Mouse (Mus musculus) limb, embryonic 14.5 days (tissue): Measurements from ENCODE around the gene Ppp1r9b. TPM values are rescaled to one million over a fixed set of nuclear protein-coding genes. Genes with fewer than 3 reads are reported as not detected.

Source experiments
- ATAC-seq: fragments of 200-750 bp; cut with Nextera tagmentation; 2 replicates; pipeline ENCODE4 v1.8.0; 2017; ENCODE audit warnings: low read depth, moderate number of reproducible peaks, moderate TSS enrichment; ENCODE audit not compliant: low FRiP score
- DNase-seq: peaks from one replicate; pipeline ENCODE4 v3.0.0-alpha.2; 2015; ENCODE audit warnings: low spot score
- H3K27ac ChIP-seq: fragments of 300-500 bp; sonication (generic); replicated peaks from 2 replicates; pipeline ENCODE4 v1.5.1; 2014; ENCODE audit warnings: low read depth, mild to moderate bottlenecking, low read length, moderate library complexity, mixed read lengths
- H3K27me3 ChIP-seq: fragments of 300-500 bp; sonication (generic); 2 replicates; pipeline ENCODE4 v1.6.1; 2014; ENCODE audit warnings: low read length, mixed read lengths; ENCODE audit not compliant: control insufficient read depth, insufficient read depth
- H3K36me3 ChIP-seq: fragments of 300-500 bp; sonication (generic); 2 replicates; pipeline ENCODE4 v1.6.1; 2014; ENCODE audit warnings: mild to moderate bottlenecking, low read length, moderate library complexity, mixed read lengths; ENCODE audit not compliant: control insufficient read depth, insufficient read depth
- H3K4me1 ChIP-seq: fragments of 300-500 bp; sonication (generic); 2 replicates; pipeline ENCODE4 v1.6.1; 2014; ENCODE audit warnings: antibody characterized with exemption, low read length, mixed read lengths; ENCODE audit not compliant: control insufficient read depth, insufficient read depth
- H3K4me2 ChIP-seq: fragments of 300-500 bp; sonication (generic); replicated peaks from 2 replicates; pipeline ENCODE4 v1.6.1; 2014; ENCODE audit warnings: low read depth, mild to moderate bottlenecking, low read length, moderate library complexity; ENCODE audit not compliant: severe bottlenecking
- H3K4me3 ChIP-seq: fragments of 300-500 bp; sonication (generic); replicated peaks from 2 replicates; pipeline ENCODE4 v1.5.1; 2014; ENCODE audit warnings: low read length
- H3K9ac ChIP-seq: fragments of 300-500 bp; sonication (generic); 2 replicates; pipeline ENCODE4 v1.6.1; 2014; ENCODE audit warnings: mild to moderate bottlenecking, low read depth, low read length, moderate library complexity; ENCODE audit not compliant: severe bottlenecking
- H3K9me3 ChIP-seq: fragments of 300-500 bp; sonication (generic); 2 replicates; pipeline ENCODE4 v1.6.1; 2016; ENCODE audit warnings: low read length; ENCODE audit not compliant: control insufficient read depth
- POLR2A ChIP-seq: fragments of 200-500 bp; IDR thresholded peaks from 2 replicates; pipeline ENCODE4 v1.8.0; 2012; ENCODE audit warnings: inconsistent platforms, mild to moderate bottlenecking, moderate library complexity, borderline replicate concordance; ENCODE audit not compliant: insufficient read depth, insufficient read length; ENCODE audit errors: extremely low read depth
- WGBS: fragments of 180-500 bp; shearing (Covaris S2); extraction: QIAGEN DNeasy Blood & Tissue Kit; methylation state at CpG from one replicate; pipeline ENCODE4 v1.1.7; 2014; 5-methylcytosine and 5-hydroxymethylcytosine counted together
- polyA plus RNA-seq, 2 experiments: library from polyadenylated mRNA; depleted of rRNA in 1 of 2; stranded (reverse) in 1 of 2; unstranded in 1 of 2; fragments of >200 nt; fragmentation: Nextera tagmentation in 1 of 2; extraction: Ambion mirVana in 1 of 2; gene quantifications; 2 replicates each; pipeline versions ENCODE4 v1.2.1 to v1.2.3; 2012 to 2014

Ppp1r9b gene
- polyA plus RNA-seq, 2 experiments = 17.3 to 32.8 TPM

DNA sequence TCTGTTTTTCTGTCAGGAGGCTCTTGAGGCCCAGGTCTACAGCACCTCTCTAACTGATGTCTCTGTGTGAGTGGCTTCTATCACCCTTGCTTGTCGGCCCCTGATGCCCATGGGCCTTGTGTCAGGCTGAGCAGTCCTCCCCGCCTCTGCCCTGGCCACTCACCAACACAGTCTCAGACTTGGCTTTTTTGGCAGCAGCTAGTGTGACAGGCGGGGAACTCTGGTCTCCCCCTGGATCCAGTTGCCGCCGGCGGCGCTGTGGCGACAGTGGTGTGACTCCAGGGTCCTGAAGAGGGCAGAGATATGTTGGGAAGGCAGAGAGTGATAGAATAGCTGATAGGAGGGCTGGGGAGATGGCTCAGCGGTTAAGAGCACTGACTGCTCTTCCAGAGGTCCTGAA is 62.2 kb downstream of the Ppp1r9b start:
- WGBS = 76% methylated on average over 9 of the region's 9 CpGs
- TF ChIP-seq POLR2A = no peak
- Histone ChIP-seq H3K4me3 (no peak overlapping the region), H3K27ac (no peak overlapping the region), H3K27me3 (no peaks in the 10 kb centered on the region), H3K9me3 (no peaks in the 10 kb centered on the region), H3K4me1 (0 out of 2 replicates have a peak, but pooled peaks cover 4% of the 10 kb centered on the region), H3K4me2 (no peak overlapping the region), H3K9ac (no peak overlapping the region), H3K36me3 (no peaks in the 10 kb centered on the region)
- DNase-seq (no peak), ATAC-seq (no peak)

Other genes with a start within 250 kb of the Ppp1r9b start
- 0.08 and 0.26 TPM in 2 replicates for gene Cdc34b, start 249.3 kb upstream of the Ppp1r9b start, polyA plus RNA-seq (2012; rRNA removed)
- not detected in 2 replicates for gene Cdc34b, start 249.3 kb upstream of the Ppp1r9b start, polyA plus RNA-seq (2014; fragmentation: Nextera tagmentation; extraction: Ambion mirVana)
- gene Tmem92, start 208.3 kb upstream of the Ppp1r9b start, polyA plus RNA-seq (2012; rRNA removed) = not detected in 2 replicates
- not detected in 2 replicates for gene Tmem92, start 208.3 kb upstream of the Ppp1r9b start, polyA plus RNA-seq (2014; fragmentation: Nextera tagmentation; extraction: Ambion mirVana)
- 1,421 and 1,570 TPM in 2 replicates for gene Col1a1, start 54.8 kb upstream of the Ppp1r9b start, polyA plus RNA-seq (2012; rRNA removed)
- gene Col1a1, start 54.8 kb upstream of the Ppp1r9b start, polyA plus RNA-seq (2014; fragmentation: Nextera tagmentation; extraction: Ambion mirVana) = 2,528 and 2,873 TPM in 2 replicates
- 0.41 and 0.58 TPM in 2 replicates for gene Hils1, start 23.4 kb upstream of the Ppp1r9b start, polyA plus RNA-seq (2012; rRNA removed)
- 0.29 TPM in 1 of 2 replicates, not detected in the other for gene Hils1, start 23.4 kb upstream of the Ppp1r9b start, polyA plus RNA-seq (2014; fragmentation: Nextera tagmentation; extraction: Ambion mirVana)
- 19.4 and 32.9 TPM in 2 replicates for gene Sgca, start 14.7 kb upstream of the Ppp1r9b start, polyA plus RNA-seq (2012; rRNA removed)
- 9.1 and 10.2 TPM in 2 replicates for gene Sgca, start 14.7 kb upstream of the Ppp1r9b start, polyA plus RNA-seq (2014; fragmentation: Nextera tagmentation; extraction: Ambion mirVana)
- gene Samd14, start 18.8 kb downstream of the Ppp1r9b start, polyA plus RNA-seq (2012; rRNA removed) = 46.0 and 59.7 TPM in 2 replicates
- 25.5 and 31.7 TPM in 2 replicates for gene Samd14, start 18.8 kb downstream of the Ppp1r9b start, polyA plus RNA-seq (2014; fragmentation: Nextera tagmentation; extraction: Ambion mirVana)
- gene Pdk2, start 50.3 kb downstream of the Ppp1r9b start, polyA plus RNA-seq (2012; rRNA removed) = 29.6 and 36.3 TPM in 2 replicates
- 34.9 and 38.8 TPM in 2 replicates for gene Pdk2, start 50.3 kb downstream of the Ppp1r9b start, polyA plus RNA-seq (2014; fragmentation: Nextera tagmentation; extraction: Ambion mirVana)
- 12.7 and 14.3 TPM in 2 replicates for gene Itga3, start 85.8 kb downstream of the Ppp1r9b start, polyA plus RNA-seq (2012; rRNA removed)
- gene Itga3, start 85.8 kb downstream of the Ppp1r9b start, polyA plus RNA-seq (2014; fragmentation: Nextera tagmentation; extraction: Ambion mirVana) = 8.6 and 10.0 TPM in 2 replicates
- gene Dlx3, start 129.1 kb downstream of the Ppp1r9b start, polyA plus RNA-seq (2012; rRNA removed) = 8.3 and 8.6 TPM in 2 replicates
- gene Dlx3, start 129.1 kb downstream of the Ppp1r9b start, polyA plus RNA-seq (2014; fragmentation: Nextera tagmentation; extraction: Ambion mirVana) = 14.3 and 16.3 TPM in 2 replicates
- 2.0 and 2.4 TPM in 2 replicates for gene Dlx4, start 155.2 kb downstream of the Ppp1r9b start, polyA plus RNA-seq (2012; rRNA removed)
- 3.3 and 3.4 TPM in 2 replicates for gene Dlx4, start 155.2 kb downstream of the Ppp1r9b start, polyA plus RNA-seq (2014; fragmentation: Nextera tagmentation; extraction: Ambion mirVana)